Mouse (Mus musculus): ENCODE results near the gene Mslnl. TPM values are rescaled to one million over a fixed set of nuclear protein-coding genes. Genes with fewer than 3 reads are reported as not detected.

Mslnl gene
- total and polyA plus RNA-seq, 2 experiments, result not detected

DNA sequence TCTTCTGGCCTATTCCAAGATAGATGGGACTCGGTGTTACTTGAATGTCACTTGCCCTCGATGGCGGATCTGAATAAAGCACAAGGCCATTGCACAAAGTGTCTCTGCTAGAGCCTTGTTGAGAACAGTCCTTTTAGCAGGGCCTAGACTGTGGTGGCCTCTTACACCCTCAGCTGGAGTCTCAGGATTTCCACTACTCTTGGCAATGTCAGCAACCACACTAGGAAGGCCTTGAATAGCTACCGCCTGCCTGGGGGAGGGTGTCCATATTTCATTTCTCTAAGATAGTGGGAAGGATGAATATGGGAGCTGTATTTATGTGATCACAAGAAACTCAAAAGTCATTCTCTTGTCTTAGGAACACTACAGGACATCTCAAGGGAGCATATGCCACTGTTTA, 12.4 kb downstream of the Mslnl start:
- H3K27me3 ChIP-seq (ENCODE audit: control insufficient read depth, insufficient read depth, low read length), result no peaks in the 10 kb centered on the region
- WGBS, result 93% methylated on average over 4 of the region's 4 CpGs

DNA sequence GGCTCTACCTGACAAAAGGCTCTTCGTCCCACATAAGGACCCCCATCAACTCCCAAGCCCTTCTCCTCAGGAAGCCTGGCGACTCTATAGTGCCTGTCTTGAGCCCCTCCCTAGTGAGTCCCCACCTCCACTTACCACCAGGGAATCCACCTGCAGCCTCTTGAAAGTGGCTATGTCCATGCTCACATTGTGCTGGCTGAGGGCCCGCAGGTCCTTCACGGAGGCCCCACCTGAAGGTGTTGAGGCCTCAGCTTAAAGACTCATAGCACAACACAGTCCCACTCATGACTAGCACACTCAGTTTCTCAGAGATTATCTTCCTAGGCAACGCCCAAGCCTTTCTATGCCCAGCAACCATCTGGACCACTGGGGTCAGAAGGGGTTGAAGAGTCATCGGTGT, 13.5 kb downstream of the Mslnl start:
- TF ChIP-seq POLR2A (IDR thresholded peaks at IDR 0.05; ENCODE audit: extremely low read depth, insufficient read depth, low read length), result no peak
- Histone ChIP-seq H3K4me3 (ENCODE audit: insufficient read depth, low read depth, low read length) (no peak overlapping the region), H3K36me3 (ENCODE audit: control insufficient read depth, insufficient read depth, low read length) (no peaks in the 10 kb centered on the region), H3K9ac (ENCODE audit: low read depth, low read length) (no peak overlapping the region), H3K79me2 (ENCODE audit: control insufficient read depth, insufficient read depth, low read length) (no peaks in the 10 kb centered on the region), H3K4me1 (ENCODE audit: control insufficient read depth, insufficient read depth, low read length) (no peaks in the 10 kb centered on the region), H3K27ac (replicated peaks; ENCODE audit: insufficient read depth, low read depth, low read length) (no peak overlapping the region), H3K27me3 (ENCODE audit: control insufficient read depth, insufficient read depth, low read length) (no peaks in the 10 kb centered on the region)
- DNase-seq (ENCODE audit: extremely low read depth, low read depth, low spot score), result no peak
- WGBS, result 85% methylated on average over 6 of the region's 6 CpGs

More for the DNA sequence above, 12.4 kb downstream of the Mslnl start:
- Histone ChIP-seq H3K27ac (replicated peaks; ENCODE audit: insufficient read depth, low read depth, low read length) (no peak overlapping the region), H3K9ac (ENCODE audit: low read depth, low read length) (no peak overlapping the region), H3K36me3 (ENCODE audit: control insufficient read depth, insufficient read depth, low read length) (no peaks in the 10 kb centered on the region), H3K79me2 (ENCODE audit: control insufficient read depth, insufficient read depth, low read length) (no peaks in the 10 kb centered on the region), H3K4me3 (ENCODE audit: insufficient read depth, low read depth, low read length) (no peak overlapping the region), H3K4me1 (ENCODE audit: control insufficient read depth, insufficient read depth, low read length) (no peaks in the 10 kb centered on the region)
- no peak for DNase-seq (ENCODE audit: extremely low read depth, low read depth, low spot score)
- TF ChIP-seq POLR2A (IDR thresholded peaks at IDR 0.05; ENCODE audit: extremely low read depth, insufficient read depth, low read length), result no peak
- TF ChIP-seq CTCF (IDR thresholded peaks at IDR 0.05; ENCODE audit: low read depth, low read length), result no peak

DNA sequence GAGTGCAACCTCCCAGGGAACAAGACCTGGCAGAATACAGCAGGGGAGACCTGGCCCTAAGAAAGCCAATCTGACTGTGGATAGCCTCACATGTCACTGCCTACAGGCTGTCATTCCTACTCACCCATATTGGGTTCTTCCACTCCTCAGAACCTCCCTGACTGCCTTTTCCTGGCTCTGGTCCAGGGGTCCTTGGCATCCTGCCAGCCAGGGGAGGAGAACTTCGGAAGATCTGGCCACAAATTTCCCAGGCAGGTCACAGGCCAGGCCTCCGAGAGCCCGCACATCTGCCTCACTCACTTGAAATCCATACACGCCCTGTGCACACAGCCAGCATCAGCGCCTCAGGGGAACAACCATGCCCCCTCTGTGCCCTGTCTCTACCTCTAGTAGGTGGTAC, 15.6 kb downstream of the Mslnl start:
- DNase-seq (ENCODE audit: extremely low read depth, low read depth, low spot score), result no peak

DNA sequence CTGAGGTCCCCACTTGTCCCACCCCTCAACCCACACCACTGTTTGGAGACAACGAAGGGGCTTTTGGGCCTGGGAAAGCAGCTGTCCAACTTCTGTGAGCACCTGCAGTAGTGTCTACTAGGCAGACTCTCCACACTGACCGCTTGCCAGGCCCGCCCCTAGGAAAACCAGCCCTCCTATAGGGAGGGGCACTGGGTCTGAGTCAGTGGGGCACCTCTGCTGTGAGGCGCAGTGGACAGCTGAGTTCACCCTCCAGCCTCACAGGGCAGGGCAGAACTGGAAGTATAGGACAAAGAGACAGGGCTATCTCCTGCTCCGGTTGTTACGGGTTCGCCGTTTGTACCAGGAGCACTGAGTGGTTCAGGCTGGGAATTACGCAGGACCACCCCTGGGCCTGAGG, 18.4 kb downstream of the Mslnl start, which contains the start of gene Msln:
Msln (minus strand) TSS at position 138 of the 400 bp plus-strand sequence.
- H3K27ac ChIP-seq (replicated peaks; ENCODE audit: insufficient read depth, low read depth, low read length), result no peak within 1 kb of the TSS
- H3K4me3 ChIP-seq (ENCODE audit: insufficient read depth, low read depth, low read length), result no peak within 1 kb of the TSS
- no peak for DNase-seq (ENCODE audit: extremely low read depth, low read depth, low spot score)
- no peaks in the 10 kb centered on the region for H3K4me1 ChIP-seq (ENCODE audit: control insufficient read depth, insufficient read depth, low read length)
- H3K9ac ChIP-seq (ENCODE audit: low read depth, low read length), result no peak within 1 kb of the TSS
- TF ChIP-seq POLR2A (IDR thresholded peaks at IDR 0.05; ENCODE audit: extremely low read depth, insufficient read depth, low read length) (no peak), CTCF (IDR thresholded peaks at IDR 0.05; ENCODE audit: low read depth, low read length) (no peak)
- no peaks in the 10 kb centered on the region for H3K36me3 ChIP-seq (ENCODE audit: control insufficient read depth, insufficient read depth, low read length)
- H3K79me2 ChIP-seq (ENCODE audit: control insufficient read depth, insufficient read depth, low read length), result no peaks in the 10 kb centered on the region
- 88% methylated on average over 9 of the region's 9 CpGs for WGBS
- no peaks in the 10 kb centered on the region for H3K27me3 ChIP-seq (ENCODE audit: control insufficient read depth, insufficient read depth, low read length)

More for the DNA sequence above, 15.6 kb downstream of the Mslnl start:
- H3K4me1 ChIP-seq (ENCODE audit: control insufficient read depth, insufficient read depth, low read length), result no peaks in the 10 kb centered on the region
- no peaks in the 10 kb centered on the region for H3K36me3 ChIP-seq (ENCODE audit: control insufficient read depth, insufficient read depth, low read length)
- H3K79me2 ChIP-seq (ENCODE audit: control insufficient read depth, insufficient read depth, low read length), result no peaks in the 10 kb centered on the region
- no peak overlapping the region for H3K4me3 ChIP-seq (ENCODE audit: insufficient read depth, low read depth, low read length)
- H3K9ac ChIP-seq (ENCODE audit: low read depth, low read length), result no peak overlapping the region
- no peak overlapping the region for H3K27ac ChIP-seq (replicated peaks; ENCODE audit: insufficient read depth, low read depth, low read length)
- 30% methylated on average over 5 of the region's 5 CpGs for WGBS
- H3K27me3 ChIP-seq (ENCODE audit: control insufficient read depth, insufficient read depth, low read length), result no peaks in the 10 kb centered on the region
- TF ChIP-seq POLR2A (IDR thresholded peaks at IDR 0.05; ENCODE audit: extremely low read depth, insufficient read depth, low read length) (no peak), CTCF (IDR thresholded peaks at IDR 0.05; ENCODE audit: low read depth, low read length) (no peak)

DNA sequence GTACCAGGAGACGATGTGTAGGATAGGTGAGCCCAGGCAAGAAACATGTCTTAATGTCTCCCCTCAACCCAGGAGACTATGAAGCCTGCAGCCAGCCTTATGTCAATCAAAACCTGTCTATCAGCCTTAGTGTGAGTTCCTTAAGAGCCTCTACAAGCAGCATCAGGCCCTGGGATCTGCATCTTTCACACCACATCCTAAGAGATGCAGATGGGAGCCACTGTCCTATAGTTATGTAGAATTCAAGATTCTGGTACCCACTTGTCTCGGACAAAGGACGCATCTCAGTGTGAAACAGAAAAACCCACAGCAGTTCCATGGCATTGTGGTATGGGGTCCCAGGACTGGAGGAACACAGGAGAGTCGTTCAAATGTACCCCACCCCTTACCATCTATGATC, 19.2 kb downstream of the Mslnl start:
- no peaks in the 10 kb centered on the region for H3K27me3 ChIP-seq (ENCODE audit: control insufficient read depth, insufficient read depth, low read length)
- no peak overlapping the region for H3K9ac ChIP-seq (ENCODE audit: low read depth, low read length)
- no peaks in the 10 kb centered on the region for H3K36me3 ChIP-seq (ENCODE audit: control insufficient read depth, insufficient read depth, low read length)
- 76% methylated on average over 4 of the region's 4 CpGs for WGBS
- no peaks in the 10 kb centered on the region for H3K79me2 ChIP-seq (ENCODE audit: control insufficient read depth, insufficient read depth, low read length)
- DNase-seq (ENCODE audit: extremely low read depth, low read depth, low spot score), result no peak
- H3K4me1 ChIP-seq (ENCODE audit: control insufficient read depth, insufficient read depth, low read length), result no peaks in the 10 kb centered on the region
- TF ChIP-seq POLR2A (IDR thresholded peaks at IDR 0.05; ENCODE audit: extremely low read depth, insufficient read depth, low read length) (no peak), CTCF (IDR thresholded peaks at IDR 0.05; ENCODE audit: low read depth, low read length) (no peak)
- no peak overlapping the region for H3K27ac ChIP-seq (replicated peaks; ENCODE audit: insufficient read depth, low read depth, low read length)
- H3K4me3 ChIP-seq (ENCODE audit: insufficient read depth, low read depth, low read length), result no peak overlapping the region

DNA sequence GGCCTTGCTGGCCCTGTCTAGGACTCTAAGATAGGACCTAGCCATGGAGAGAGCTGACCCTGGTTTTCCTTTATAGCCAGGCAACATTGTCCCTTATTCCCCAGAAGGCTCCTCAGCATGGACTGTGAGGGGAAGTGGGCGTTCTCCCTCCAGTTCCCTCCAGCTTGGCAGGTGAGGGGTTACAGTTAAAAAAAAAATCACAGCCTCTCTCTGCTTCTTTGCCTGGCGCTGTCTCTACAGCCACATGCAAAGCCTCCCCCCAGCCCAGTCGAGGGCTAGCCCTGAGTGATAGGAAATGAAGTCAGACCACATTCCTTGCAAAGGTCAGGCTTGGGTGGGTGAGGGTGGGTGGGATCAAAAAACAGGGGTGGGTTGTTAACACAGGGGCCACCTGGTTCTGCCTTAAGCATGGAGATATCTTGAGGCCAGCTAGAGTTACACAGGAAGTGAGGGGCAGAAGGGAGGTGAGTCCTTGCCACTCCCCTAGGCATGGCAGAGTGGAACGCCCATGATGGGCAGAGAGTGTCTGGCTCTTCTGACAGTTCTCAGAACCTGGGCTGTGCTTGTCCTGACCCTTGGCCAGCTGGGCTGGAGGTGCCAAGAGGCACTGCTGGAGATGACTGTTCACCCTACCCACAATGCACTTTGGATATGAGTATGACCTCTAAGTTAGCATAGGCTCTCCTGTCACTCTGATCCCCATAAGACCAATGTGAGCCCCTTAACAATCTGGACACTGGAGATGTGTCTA, 20.0 kb downstream of the Mslnl start:
- Histone ChIP-seq H3K27me3 (ENCODE audit: control insufficient read depth, insufficient read depth, low read length) (no peaks in the 10 kb centered on the region), H3K4me1 (ENCODE audit: control insufficient read depth, insufficient read depth, low read length) (no peaks in the 10 kb centered on the region), H3K27ac (replicated peaks; ENCODE audit: insufficient read depth, low read depth, low read length) (no peak overlapping the region), H3K9ac (ENCODE audit: low read depth, low read length) (no peak overlapping the region), H3K4me3 (ENCODE audit: insufficient read depth, low read depth, low read length) (no peak overlapping the region), H3K79me2 (ENCODE audit: control insufficient read depth, insufficient read depth, low read length) (no peaks in the 10 kb centered on the region), H3K36me3 (ENCODE audit: control insufficient read depth, insufficient read depth, low read length) (no peaks in the 10 kb centered on the region)
- DNase-seq (ENCODE audit: extremely low read depth, low read depth, low spot score), result no peak
- TF ChIP-seq CTCF (IDR thresholded peaks at IDR 0.05; ENCODE audit: low read depth, low read length) (no peak), POLR2A (IDR thresholded peaks at IDR 0.05; ENCODE audit: extremely low read depth, insufficient read depth, low read length) (no peak)
- WGBS, result 39% methylated on average over 4 of the region's 4 CpGs

Measured in liver, adult 2 months (tissue).